ENCODE assay signal across 8 mouse cellular contexts in the genomic region with DNA sequence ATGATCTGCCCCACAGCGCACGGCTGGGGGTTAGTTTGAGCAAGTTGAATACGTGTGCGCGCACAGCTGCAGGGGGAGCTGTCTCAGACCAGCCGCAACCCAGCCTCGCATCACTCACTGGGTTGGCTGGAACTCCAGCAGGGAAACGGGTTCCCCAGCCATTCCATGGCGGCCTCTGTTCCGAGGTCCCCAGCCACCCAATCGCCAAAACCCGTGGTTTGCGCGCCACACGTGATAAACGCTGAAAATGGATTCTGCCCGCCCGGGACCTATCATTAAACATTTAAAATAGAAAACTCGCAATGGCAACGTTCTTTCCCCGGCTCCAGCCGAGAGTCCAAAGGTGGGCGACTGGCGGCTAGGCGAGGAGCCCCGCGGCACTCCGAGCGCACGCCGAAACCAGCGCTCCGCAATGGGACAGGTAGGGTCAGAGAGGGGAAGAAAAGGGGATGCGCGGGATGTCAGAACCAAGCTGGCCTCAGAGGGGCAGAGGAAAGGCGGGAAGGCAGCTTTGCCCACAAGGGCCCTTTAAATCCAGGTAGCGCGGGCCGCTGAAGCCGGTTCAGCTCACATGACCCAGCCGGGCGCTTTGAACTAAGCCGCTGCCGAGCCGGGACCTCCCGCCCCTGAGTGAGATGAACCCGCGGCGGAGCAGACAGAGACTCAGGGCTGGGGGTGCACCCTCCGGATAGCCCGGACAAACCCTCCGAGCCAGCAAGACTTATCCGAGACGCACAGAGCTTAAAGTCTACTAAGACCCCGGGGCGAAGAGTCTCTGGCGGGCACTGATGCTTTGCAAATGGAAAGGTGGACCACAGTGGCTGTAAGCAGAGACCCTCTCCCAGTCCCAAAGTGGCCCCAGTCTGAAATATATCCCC. TPM values are rescaled to one million over a fixed set of nuclear protein-coding genes. Genes with fewer than 3 reads are reported as not detected.
A peak's percentile ranks its signal among the peaks of the same experiment; 100 is the strongest.
DNase-seq lines count a peak whose midpoint lies in the region; ATAC-seq and TF ChIP-seq lines count a peak whose summit lies in the region.

No protein-coding gene starts in this region.

- DNase-seq in urinary bladder, adult 18-20 months (ENCODE audit: low spot score in 2 of 2), result peak; percentile 55 to 68
- DNase-seq in urinary bladder, postnatal 10 days (ENCODE audit: low spot score), result no peak
- DNase-seq in kidney, adult 11 months, result peak; percentile 74
- peak; percentile 63 for DNase-seq in midbrain, embryonic 10.5 days (ENCODE audit: low spot score)
- peak; percentile 60 to 62 for DNase-seq in thymus, postnatal 10 days (ENCODE audit: low spot score in 2 of 2)
- no peak for DNase-seq in gastrocnemius, adult 18-20 months (ENCODE audit: low spot score)

- under 1% methylated on average over 57 of the region's 57 CpGs for WGBS in midbrain, embryonic 10.5 days

- TF ChIP-seq POLR2A in embryonic fibroblast, embryonic 13.5 days (IDR thresholded peaks at IDR 0.05; ENCODE audit: low read depth, low read length), result no peak

- no peaks in the 10 kb centered on the region for H3K9me3 ChIP-seq in midbrain, embryonic 10.5 days (replicated peaks)

- ATAC-seq in megakaryocyte, adult 5-6 weeks (ENCODE audit: poor library complexity, severe bottlenecking), result no peak

- H3K27ac ChIP-seq in embryonic fibroblast, embryonic 13.5 days (ENCODE audit: insufficient read depth, low read length), result no peak overlapping the region
- peak overlapping the region; percentile 81 for H3K27ac ChIP-seq in midbrain, embryonic 10.5 days (replicated peaks)

- H3K36me3 ChIP-seq in midbrain, embryonic 10.5 days, result no peaks in the 10 kb centered on the region

- no peaks in the 10 kb centered on the region for H3K4me1 ChIP-seq in embryonic fibroblast, embryonic 13.5 days (ENCODE audit: control insufficient read depth, insufficient read depth, low read length)
- H3K4me1 ChIP-seq in midbrain, embryonic 10.5 days, result peaks cover 76% of the 10 kb centered on the region

- no peak for TF ChIP-seq CTCF in embryonic fibroblast, embryonic 13.5 days (IDR thresholded peaks at IDR 0.05; ENCODE audit: borderline replicate concordance, insufficient read depth, low read length)

- peaks cover 99% of the 10 kb centered on the region for H3K27me3 ChIP-seq in midbrain, embryonic 10.5 days (ENCODE audit: low read depth, poor library complexity, severe bottlenecking)

- H3K4me3 ChIP-seq in embryonic fibroblast, embryonic 13.5 days (ENCODE audit: insufficient read depth, low read length), result peak overlapping the region; percentile 14; the same call in 1 of the 2 replicates
- H3K4me3 ChIP-seq in midbrain, embryonic 10.5 days, result peak overlapping the region; percentile 65

RNA-seq across cellular contexts. Expression of gene Bmp7, which starts 1.1 kb away (rescaled TPM):
- polyA plus RNA-seq in embryonic fibroblast, embryonic 13.5 days (2011; ENCODE audit: insufficient read length, low read depth, missing spikeins), result not detected in 2 replicates
- polyA plus RNA-seq in midbrain, embryonic 10.5 days (2016; fragmentation: Nextera tagmentation; extraction: Ambion mirVana), result 14.7 and 14.8 TPM in 2 replicates
- total RNA-seq in megakaryocyte, adult 5-6 weeks (2015), result 0.43 TPM in 1 of 2 replicates, not detected in the other
- 0.04 and 0.37 TPM in 2 replicates for total RNA-seq in megakaryocyte, adult 5-6 weeks (2017)
- total RNA-seq in gastrocnemius, adult 18-20 months (2021), result under 1 TPM; 0.45 to 0.68 TPM

RNA-seq across cellular contexts. Expression of gene Spo11, which starts 38.5 kb away (rescaled TPM):
- not detected in 2 replicates for polyA plus RNA-seq in embryonic fibroblast, embryonic 13.5 days (2011; ENCODE audit: insufficient read length, low read depth, missing spikeins)
- 0.20 and 0.40 TPM in 2 replicates for polyA plus RNA-seq in midbrain, embryonic 10.5 days (2016; fragmentation: Nextera tagmentation; extraction: Ambion mirVana)
- 0.64 and 1.0 TPM in 2 replicates for total RNA-seq in megakaryocyte, adult 5-6 weeks (2015)
- total RNA-seq in megakaryocyte, adult 5-6 weeks (2017), result 0.04 TPM in 1 of 2 replicates, not detected in the other
- total RNA-seq in gastrocnemius, adult 18-20 months (2021), result not detected

Comparison
In these comparisons a context has a peak if more than half of its experiments do, and no peak if none do; other contexts are left out.
1. DNase-seq: peak in urinary bladder, adult 18-20 months (2 of 2), kidney, adult 11 months (single experiment), midbrain, embryonic 10.5 days (single experiment) and thymus, postnatal 10 days (2 of 2); none in urinary bladder, postnatal 10 days (single experiment) and gastrocnemius, adult 18-20 months (single experiment).